Mouse (Mus musculus) lung, postnatal 14 days (tissue): Measurements from ENCODE around the gene Dnajb8.

ENCODE experiments used
- DNase-seq: peaks from one replicate; pipeline ENCODE4 v3.0.0; 2021

Gene Dnajb8

DNA sequence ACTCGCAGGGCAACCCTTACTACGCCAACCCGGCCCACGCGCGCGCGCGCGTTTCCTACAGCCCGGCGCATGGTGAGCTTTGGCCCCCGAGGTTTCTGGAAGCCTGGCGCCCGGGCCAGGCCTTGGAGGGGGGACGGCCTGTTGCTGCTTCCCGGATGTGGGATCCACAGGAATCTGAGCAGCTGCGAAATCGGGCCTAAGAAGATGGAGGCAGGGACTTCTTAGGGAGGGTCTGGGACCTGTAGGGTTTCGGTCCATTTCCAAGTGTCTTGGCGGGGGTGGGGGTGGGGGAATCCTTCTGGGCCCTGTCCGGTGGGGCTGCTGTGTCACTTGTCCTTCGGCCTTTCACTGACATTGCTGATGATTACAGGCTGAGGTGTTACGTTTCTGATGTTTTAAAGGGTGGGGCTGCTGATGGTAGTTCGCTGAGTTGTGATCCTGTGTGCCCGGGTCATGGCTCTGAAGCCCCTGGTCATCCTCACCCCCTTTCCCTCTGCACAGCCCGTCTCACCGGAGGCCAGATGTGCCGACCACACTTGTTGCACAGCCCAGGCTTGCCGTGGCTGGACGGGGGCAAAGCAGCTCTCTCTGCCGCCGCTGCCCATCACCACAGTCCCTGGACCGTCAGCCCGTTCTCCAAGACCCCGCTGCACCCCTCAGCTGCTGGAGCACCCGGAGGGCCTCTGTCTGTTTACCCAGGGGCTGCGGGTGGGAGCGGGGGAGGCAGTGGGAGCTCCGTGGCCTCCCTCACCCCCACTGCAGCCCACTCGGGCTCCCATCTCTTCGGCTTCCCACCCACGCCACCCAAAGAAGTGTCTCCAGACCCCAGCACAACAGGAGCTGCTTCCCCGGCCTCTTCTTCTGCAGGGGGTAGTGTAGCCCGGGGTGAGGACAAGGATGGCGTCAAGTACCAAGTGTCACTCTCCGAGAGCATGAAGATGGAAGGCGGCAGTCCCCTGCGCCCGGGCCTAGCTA is 22.1 kb upstream of the Dnajb8 start:
- no peak for DNase-seq

DNA sequence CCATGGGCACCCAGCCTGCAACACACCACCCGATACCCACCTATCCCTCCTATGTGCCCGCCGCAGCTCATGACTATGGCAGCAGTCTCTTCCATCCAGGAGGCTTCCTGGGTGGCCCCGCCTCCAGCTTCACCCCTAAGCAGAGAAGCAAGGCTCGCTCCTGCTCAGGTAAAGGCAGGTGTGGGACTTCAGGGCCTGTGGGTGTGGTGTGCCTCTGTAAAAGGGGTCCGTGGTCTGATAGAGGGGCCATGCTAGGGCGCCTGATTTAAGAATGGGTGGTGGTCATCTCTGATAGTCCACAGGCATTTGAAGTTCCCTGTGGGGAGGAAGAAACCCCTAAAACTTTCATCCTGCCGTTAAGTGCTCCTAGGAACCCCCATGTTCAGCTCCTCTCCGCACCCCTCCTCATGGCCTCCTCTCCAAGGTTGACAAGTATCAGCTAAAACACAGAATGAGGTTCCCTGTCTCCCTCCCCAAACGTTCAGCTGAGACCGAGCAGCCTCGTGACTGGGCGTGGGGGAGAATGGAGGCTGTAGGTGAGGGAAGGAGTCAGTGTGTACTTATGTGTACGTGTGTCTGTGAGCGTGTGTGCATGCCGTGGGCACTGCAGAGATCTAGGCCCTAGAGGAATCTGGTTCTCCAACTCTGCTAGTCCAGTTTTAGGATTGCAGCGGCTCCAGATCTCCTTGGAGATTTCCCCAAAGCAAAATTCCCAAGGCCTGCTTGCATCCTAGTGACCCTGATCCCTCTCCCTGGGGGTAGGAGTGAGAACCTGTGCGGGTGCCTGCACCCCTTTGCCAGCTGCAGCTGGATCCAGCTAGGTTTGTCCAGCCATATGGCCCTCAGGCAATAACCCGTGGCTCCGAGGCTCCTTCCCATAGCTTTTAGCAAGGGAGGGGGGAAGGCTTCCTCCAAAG is 21.1 kb upstream of the Dnajb8 start:
- no peak for DNase-seq

DNA sequence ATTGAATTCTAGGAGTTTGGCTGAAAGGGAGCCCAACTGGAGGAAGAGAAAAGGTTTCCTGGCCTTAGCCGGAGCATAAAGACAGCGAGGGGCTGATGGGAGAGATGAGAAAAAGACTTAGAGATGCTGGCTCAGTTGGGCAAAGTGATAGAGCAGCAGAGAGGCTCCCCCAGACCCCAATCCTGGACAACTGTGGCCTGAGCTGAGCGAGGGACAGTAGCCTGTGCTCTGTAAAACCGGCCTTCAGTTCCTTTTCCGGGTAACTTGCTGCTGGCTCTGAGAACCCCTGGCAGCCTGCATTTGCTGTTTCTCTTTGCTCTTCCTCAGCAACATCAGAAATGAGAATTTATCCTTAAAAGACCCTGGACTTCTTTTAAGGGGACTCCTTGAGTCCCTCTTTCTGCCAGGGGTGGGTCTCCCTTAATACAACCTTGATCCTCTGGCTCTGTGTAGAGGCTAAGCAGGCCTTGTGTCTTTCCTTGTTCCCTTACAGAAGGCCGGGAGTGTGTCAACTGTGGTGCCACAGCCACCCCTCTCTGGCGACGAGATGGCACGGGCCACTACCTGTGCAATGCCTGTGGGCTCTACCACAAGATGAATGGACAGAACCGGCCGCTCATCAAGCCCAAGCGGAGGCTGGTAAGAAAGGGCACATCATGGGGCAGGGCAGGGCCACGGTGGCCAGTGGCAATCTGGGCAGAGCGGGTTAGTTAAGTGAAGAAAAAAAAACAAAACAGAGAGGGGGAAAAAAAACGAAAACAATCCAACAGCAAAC is 20.0 kb upstream of the Dnajb8 start:
- no peak for DNase-seq

DNA sequence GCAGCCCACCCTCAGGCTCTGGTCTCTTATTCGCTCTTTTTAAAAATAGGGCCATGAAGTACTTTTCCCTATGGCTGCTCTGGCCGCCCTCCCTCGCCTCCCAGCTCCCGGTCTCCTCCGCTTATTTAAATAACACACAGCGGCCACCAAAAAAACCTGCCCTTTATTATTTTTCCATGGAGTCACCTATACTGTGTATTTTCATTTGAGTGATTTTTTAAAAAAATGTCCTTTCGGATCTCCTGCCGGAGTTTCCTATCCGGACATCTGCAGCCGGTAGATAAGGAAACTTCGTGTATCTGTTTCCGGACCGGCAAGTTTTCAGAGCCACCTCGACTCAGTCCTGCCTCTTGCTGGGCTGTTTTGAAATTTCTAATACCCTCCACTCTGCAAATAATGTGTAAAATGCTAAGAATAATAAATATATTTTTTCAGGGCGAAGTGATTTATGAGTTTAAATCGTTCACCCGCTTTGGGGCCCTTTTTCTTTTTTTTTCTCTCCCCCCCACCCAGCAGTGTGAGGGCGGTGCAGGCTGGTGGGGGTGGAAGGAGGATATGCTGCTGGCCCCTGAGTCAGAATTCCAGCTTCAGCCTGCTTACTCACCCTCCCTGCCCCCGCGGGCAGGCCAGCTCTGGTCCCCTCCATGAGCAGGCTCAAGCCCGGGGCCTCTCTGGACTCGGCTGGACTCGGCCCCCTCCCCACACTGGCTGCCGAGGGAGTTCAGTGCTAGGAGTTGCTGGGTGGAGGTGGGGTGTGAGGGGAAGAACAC is 19.0 kb upstream of the Dnajb8 start:
- peak; percentile 61 for DNase-seq

DNA sequence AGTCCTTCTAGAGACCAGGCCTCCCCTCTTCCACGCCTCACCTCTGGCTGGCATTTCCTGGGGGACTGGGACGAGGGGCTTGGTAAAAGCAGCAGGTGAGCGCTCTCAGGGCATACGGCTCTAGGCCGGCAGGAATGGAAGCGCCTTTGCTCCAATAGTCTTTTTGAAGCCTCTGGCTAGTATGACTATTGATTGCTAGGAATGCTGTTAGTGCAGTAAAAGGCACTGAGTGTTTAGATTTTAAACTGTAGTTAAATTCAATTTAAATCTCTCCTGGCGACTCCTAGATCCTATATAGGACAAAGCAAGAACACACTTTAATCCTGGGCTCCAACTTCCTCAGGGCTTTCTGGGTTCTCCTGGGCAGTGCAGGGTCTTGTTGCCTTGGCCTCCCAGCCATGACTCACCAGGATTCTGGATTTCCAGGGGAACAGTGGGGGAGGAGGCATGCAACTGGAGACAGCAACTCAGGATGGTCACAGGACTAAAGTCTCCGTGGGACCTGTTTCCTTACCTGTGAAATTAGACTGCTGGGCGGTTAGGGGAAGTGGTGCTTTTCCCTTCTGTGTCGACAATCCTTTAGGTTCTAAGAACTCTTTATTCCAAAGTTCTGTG is 18.2 kb upstream of the Dnajb8 start:
- no peak for DNase-seq

DNA sequence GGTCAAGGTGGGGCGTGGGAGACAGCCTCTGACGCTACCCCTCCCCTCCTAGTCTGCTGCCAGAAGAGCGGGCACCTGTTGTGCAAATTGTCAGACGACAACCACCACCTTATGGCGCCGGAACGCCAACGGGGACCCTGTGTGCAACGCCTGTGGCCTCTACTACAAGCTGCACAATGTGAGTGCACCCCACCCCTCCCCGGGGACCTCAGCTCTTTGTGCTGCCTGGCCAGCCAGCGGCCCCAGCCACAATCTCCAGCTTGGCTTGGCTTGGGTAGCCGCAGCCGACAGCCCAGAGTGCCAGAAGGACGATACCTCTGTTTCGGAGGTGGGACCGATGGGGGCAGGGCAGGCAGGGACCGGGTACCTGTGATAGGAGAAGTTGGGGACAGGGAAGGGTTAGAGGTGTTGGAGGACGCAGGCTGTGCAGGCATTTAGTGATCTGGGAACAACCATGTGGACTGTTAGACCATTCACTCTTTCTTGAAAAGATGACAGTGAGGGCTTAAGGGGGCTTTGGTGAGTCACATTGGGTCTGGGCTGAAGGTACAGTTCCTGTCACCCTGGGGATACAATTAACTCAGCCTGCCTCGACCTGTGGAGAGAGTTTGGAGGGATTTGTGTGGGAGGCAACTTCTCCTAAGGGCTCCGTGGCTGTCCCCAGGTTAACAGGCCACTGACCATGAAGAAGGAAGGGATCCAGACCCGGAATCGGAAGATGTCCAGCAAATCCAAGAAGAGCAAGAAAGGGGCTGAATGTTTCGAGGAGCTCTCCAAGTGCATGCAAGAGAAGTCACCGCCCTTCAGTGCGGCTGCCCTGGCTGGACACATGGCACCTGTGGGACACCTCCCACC is 17.3 kb upstream of the Dnajb8 start:
- no peak for DNase-seq

DNA sequence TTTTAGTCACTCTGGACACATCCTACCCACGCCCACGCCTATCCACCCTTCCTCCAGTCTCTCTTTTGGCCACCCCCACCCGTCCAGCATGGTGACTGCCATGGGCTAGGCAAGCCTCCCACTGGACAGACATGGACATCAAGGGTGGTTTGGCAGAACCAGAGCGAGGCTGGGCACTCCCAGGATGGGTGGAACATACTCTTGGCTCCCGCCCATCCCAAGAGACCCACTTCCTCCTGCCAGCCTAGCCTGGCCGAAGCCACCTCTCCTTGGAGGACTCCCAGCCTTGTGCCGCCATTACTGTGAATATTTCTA is 16.7 kb upstream of the Dnajb8 start:
- DNase-seq, result peak; percentile 43

DNA sequence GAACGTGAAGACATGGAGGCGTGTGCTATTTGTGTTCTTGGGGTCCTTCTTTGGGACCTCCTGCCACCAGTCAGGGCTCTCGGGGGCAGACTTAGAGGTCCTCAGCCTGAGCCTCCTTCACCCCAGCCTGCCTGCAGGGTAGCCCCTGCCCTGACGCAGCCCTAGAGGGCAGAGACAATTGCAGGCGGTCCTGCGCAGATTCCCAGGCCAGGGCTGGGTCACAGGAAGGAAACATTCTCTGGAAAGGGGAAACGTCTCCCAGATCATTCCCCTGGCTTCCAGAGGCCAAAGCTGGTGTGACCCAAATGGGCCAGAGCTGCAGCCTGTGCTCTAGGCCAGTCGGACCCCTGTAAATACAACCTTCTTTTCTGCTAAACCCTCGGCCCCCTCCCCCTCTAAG is 16.1 kb upstream of the Dnajb8 start:
- DNase-seq, result peak; percentile 49

DNA sequence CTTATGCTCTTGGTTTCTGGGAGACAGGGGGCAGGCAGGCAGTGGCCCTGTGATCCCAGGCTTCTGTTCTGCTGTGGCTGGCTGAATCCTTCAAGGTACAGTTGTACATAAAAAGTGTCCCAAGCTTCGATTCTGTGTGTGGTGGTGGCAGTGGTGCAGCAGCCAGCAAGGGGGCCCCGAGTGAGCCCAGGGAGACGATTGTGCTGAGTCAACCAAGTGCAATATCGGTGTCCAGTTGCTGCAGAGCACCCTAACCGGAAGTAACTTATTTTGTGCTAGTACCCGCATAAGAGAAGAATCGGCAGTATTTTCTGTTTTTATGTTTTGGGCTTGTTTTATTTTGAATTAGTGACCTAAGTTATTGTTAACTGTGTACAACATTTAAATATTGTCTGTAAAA is 15.5 kb upstream of the Dnajb8 start:
- no peak for DNase-seq

DNA sequence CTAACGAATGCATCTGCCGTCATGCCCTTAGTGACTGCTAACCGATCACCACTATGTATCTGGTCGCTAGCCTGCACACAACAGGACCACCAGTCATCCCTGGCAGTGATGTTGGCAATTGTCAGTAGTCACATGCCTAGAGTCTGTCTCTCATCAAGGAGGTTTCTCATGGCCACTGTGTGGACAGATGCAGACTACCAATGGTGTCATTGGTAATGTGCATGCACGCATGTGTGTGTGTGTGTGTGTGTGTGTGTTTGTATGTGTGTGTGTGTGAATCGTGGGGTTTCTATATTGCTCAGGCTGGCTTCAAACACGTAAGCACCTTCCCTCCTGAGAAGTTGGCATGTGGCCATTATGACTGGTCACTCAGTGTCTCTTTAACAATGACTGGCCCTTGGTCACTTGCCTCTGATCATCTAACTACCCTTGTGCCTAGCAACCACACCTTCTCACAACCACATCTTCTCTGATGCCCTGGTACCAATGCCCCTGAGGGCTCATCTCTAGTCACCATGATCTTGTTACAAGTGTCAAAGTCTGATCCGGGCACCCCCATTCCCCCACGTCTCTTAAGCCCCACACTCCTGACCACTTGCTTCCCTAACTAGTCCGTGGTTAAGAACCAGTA is 14.6 kb upstream of the Dnajb8 start:
- DNase-seq, result no peak

DNA sequence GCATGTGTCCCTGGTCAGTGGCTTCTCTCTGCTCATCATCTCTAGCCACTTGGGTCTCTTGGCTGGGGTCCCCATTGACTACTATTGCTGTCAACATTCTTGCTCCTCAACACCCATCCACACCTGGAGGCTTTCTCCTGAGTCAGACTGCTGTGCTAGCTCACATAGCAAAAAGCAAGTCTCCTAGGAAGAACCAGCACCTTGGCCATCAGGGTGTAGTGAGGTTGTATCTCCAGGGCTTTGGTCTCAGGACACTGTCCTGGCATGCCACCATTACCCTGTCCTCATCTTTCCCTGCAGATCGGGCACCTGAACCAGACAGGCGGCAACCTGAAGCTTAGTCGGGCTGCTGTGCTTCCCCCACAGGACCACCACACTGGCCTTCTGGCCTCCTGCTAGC is 13.7 kb upstream of the Dnajb8 start:
- no peak for DNase-seq

DNA sequence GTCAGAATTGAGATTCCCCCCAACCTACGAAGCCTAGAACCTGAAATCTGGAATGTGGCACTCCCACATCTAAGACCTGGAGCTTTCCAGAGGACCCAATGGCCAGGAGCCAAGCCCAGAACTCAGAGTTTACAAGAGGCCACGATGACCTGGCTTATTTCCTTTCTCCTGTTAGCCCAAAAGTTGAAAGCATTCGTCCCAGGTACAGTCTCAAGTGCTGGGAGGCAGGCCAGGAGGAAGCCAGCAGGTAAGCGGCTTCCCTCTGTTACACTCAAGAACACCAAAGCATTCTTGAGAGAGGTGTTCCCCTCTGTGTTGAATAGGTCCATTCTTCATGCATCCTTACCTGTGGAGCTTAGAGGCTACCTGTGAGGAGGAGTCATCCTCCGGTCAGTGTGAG is 12.6 kb upstream of the Dnajb8 start:
- DNase-seq, result no peak

DNA sequence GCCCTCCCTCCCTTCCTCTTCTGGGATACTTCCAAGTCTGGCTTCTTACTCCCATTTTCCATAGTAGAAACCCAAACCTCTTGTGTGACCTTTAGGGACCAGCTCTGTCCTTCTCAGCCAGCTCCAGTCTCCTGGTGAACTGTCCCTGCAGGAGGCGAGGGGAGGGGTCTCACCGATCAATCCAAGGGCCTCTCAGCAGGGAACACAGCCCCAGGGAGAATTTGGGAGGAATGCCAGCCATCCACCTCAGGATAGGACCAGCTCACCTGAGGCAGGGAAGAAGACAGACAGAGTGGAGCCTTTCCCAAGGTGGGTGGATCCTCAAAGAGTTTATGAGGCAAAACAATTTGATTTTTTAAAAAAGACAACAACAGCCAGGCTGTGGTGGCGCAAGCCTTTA is 11.9 kb upstream of the Dnajb8 start:
- no peak for DNase-seq

DNA sequence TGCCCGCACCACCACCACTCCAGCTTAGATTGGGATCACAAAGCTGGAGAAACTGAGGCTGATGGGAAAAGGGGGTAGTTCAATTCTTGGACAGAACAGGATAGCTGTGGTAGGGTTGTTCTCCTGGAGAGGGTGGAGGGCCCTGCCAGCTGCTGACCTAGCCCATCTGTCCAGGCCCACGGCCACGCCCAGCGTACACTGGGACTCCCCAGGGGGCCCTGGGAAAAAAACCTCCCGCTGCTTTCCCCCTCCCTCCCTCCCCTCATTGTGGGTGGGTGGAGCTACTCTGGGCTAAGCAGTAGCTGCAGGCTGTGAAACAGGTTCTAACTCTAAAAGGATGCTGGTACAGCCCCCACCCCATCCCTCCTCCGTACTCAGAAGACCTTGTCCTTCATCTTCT is 6.3 kb upstream of the Dnajb8 start:
- DNase-seq, result no peak

DNA sequence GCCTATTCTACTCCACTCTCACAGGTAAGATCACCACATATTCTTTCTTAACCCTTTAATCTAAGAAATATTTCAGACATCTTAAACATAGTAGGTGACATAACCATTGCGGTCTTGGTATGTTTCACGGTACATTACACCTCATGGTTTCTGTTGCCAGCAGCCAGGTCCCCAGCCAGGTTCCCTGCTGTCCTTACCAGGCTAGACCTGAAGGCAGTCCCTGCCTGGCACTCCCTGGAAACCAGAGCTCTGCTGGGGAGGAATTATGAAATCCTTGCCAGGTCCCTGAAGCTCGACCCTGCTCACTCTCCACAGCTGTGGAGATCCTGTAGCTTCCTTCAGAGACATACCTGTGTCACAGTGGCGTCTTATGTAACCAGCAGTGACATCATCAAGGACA is 5.9 kb upstream of the Dnajb8 start:
- no peak for DNase-seq

DNA sequence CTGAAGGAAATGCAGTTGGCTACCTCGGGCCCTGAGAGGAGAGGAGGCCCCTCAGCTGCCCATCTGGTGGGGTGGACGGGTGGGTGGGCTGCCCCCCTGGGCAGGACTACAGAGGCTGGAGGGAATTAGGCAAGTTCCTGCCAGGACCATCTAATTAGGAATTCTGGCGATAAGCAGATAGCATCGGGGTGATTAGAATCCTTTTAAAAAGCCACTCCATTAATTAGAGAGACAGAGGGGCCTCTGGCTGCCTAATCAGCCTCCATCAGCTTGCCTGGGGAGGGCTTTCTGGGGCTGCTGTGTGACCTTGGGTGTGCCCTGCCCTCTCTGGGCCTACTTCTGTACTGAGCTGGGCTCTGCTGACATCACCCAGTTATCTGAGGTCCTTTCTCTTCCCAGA is 3.0 kb upstream of the Dnajb8 start:
- DNase-seq, result no peak

DNA sequence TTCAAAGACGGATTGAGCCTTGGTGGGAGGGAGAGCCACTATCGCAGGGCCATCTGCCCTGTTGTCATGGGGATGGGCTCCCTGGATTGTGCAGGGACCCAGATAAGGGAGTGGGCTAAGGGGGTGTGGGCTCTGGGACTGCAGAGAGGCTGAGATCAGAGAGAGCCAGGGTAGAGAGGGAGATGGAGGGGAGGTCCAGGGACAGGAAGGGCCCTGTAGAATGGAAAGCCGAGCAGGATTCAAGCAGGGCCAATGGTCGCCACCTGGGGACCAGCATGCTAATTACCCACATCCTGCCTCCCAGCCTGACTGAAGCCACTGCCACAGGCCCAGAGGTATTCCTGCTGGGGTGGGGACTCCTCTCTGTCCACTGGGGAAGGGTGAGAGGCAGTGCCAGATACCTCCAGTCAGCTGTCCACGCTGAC is 4.5 kb downstream of the Dnajb8 start:
- no peak for DNase-seq

DNA sequence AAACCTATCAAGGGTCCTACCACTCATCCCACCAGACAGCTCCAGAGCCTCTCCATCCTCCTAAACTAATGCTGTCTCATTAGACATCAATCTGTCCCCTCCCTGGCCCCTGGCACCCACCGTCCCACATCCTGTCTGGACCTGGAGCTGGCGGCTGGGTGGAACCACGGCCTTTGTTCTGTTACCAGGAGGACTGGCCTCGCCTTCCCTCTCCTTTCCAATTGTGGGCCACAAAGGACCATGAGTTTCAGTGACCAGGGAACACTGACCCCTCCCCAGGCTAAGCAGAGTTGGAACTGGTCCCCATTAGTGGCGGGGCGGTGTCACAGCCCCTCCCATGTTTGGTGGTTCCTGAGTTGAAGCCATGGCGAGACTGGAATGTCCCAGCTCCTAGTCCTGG is 5.5 kb downstream of the Dnajb8 start:
- DNase-seq, result no peak

DNA sequence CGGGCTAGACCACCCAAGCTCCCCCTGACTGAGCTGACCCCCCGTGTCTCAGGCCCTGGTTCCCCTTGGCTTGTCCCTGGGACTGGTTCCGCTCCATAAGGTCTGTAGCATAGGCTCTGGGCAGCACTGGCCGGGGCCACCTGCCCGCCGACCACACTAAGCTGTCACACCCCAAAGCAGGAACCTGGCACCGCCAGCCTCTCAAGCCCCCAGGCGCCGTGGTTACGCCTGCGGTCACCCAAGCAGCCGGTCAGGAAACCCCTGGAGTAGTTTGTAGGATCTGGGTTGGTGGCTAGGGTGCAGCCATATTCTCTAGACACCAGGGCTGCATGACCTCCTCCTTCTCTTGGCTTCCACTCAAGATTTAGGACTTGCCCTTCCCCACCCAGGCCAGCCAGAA is 7.2 kb downstream of the Dnajb8 start:
- DNase-seq, result no peak

DNA sequence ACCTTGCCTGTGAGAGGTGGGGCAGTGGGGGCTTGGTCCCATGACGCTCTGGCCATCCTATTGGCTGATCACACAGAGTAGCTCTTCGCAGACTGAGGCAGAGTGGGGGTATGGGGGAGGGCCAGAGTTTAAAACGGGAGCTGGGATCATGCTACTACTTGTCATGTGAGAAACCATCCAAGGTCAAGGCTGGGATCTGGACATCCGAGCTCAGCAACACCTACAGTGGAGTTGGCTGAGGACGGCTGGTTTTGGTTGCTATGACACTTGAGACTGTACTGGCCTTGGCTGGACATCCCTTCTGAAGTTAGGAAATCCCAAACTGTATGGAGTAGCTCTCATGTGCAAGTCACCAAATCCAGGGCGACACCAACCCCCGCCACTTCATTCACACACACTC is 9.8 kb downstream of the Dnajb8 start:
- DNase-seq, result no peak

DNA sequence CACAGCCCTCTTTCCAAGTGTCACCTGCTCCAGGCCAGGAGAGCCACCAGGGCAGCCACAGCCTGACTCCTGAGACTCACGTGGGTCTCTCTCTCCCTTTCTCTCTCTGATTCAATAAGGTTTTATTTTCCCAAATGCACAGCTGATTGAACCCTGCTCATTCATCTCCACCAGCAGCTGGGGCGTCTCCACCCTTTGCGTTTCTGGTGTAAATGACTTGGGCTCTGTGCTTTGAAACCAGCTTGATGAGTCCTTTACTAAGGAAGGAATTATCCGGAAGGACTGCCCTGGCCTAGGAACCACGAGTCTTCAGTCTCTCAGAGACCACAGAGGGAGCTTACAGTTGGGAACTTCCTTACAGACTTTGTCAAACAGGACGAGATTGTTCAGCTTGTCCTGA is 10.2 kb downstream of the Dnajb8 start:
- no peak for DNase-seq
